Mouse (Mus musculus): ENCODE results near the gene Frmd4b. TPM values are rescaled to one million over a fixed set of nuclear protein-coding genes. Genes with fewer than 3 reads are reported as not detected.

The Frmd4b gene
- 5.3 and 6.4 TPM in 2 replicates for polyA plus RNA-seq (2012; rRNA removed)
- polyA plus RNA-seq (2014; fragmentation: Nextera tagmentation; extraction: Ambion mirVana), result 5.7 and 6.3 TPM in 2 replicates

GRCm38 (mm10) chr6:97617266-97617743 is at the start of gene Frmd4b:
Gene Frmd4b (minus strand): TSS chr6:97617541.
- Histone ChIP-seq H3K4me3 (ENCODE audit: insufficient read depth in 1 of 2, low read depth in 2 of 2, low read length in 2 of 2) (peak within 1 kb of the TSS; percentile 20 to 40), H3K4me1 (replicated peaks; ENCODE audit: control insufficient read depth in 2 of 2, insufficient read depth in 2 of 2, low read length in 1 of 2) (no peaks in the 10 kb centered on the region), H3K9me3 (ENCODE audit: control insufficient read depth, low read length) (no peaks in the 10 kb centered on the region), H3K27me3 (ENCODE audit: control insufficient read depth, insufficient read depth, low read length) (peaks cover 25% of the 10 kb centered on the region), H3K27ac (no peak within 1 kb of the TSS), H3K9ac (replicated peaks) (no peak within 1 kb of the TSS), H3K36me3 (replicated peaks; ENCODE audit: control insufficient read depth, insufficient read depth, low read depth) (no peaks in the 10 kb centered on the region), H3K4me2 (ENCODE audit: low read depth) (peak within 1 kb of the TSS; percentile 38)
- 0 out of 2 replicates have a peak, but pooled peaks have one; percentile 33 for ATAC-seq (ENCODE audit: insufficient read depth)
- TF ChIP-seq EP300 (IDR thresholded peaks at IDR 0.05; ENCODE audit: low read depth), result no peak
- TF ChIP-seq CTCF (IDR thresholded peaks at IDR 0.05; ENCODE audit: low read depth), result no peak
- WGBS (ENCODE audit: insufficient replicate concordance), result 1% methylated on average over 42 of the region's 42 CpGs
- DNase-seq (ENCODE audit: low read depth in 3 of 3, low spot score in 3 of 3), result no peak

- H3K27me3 ChIP-seq (ENCODE audit: control insufficient read depth, insufficient read depth, low read length), result no peaks in the 10 kb centered on the region
- no peak overlapping the region for H3K9ac ChIP-seq (replicated peaks)
- H3K4me3 ChIP-seq (ENCODE audit: insufficient read depth in 1 of 2, low read depth in 2 of 2, low read length in 2 of 2), result no peak overlapping the region
- H3K4me2 ChIP-seq (ENCODE audit: low read depth), result no peak overlapping the region
- no peaks in the 10 kb centered on the region for H3K4me1 ChIP-seq (replicated peaks; ENCODE audit: control insufficient read depth in 2 of 2, insufficient read depth in 2 of 2, low read length in 1 of 2)
- H3K9me3 ChIP-seq (ENCODE audit: control insufficient read depth, low read length), result no peaks in the 10 kb centered on the region
- 31% methylated on average over 2 of the region's 2 CpGs for WGBS (ENCODE audit: insufficient replicate concordance)
- H3K36me3 ChIP-seq (replicated peaks; ENCODE audit: control insufficient read depth, insufficient read depth, low read depth), result no peaks in the 10 kb centered on the region
- TF ChIP-seq EP300 (IDR thresholded peaks at IDR 0.05; ENCODE audit: low read depth) (no peak), CTCF (IDR thresholded peaks at IDR 0.05; ENCODE audit: low read depth) (no peak)
- DNase-seq (ENCODE audit: low read depth in 3 of 3, low spot score in 3 of 3) (no peak), ATAC-seq (ENCODE audit: insufficient read depth) (no peak)
- no peak overlapping the region for H3K27ac ChIP-seq
These were observed 49.1 kb upstream of the Frmd4b start for GRCm38 (mm10) chr6:97666417-97666816.

- TF ChIP-seq EP300 (IDR thresholded peaks at IDR 0.05; ENCODE audit: low read depth) (no peak), CTCF (IDR thresholded peaks at IDR 0.05; ENCODE audit: low read depth) (no peak)
- no peak overlapping the region for H3K9ac ChIP-seq (replicated peaks)
- no peak for ATAC-seq (ENCODE audit: insufficient read depth)
- no peaks in the 10 kb centered on the region for H3K4me1 ChIP-seq (replicated peaks; ENCODE audit: control insufficient read depth in 2 of 2, insufficient read depth in 2 of 2, low read length in 1 of 2)
- no peaks in the 10 kb centered on the region for H3K9me3 ChIP-seq (ENCODE audit: control insufficient read depth, low read length)
- no peak overlapping the region for H3K27ac ChIP-seq
- no peaks in the 10 kb centered on the region for H3K36me3 ChIP-seq (replicated peaks; ENCODE audit: control insufficient read depth, insufficient read depth, low read depth)
- DNase-seq (ENCODE audit: low read depth in 3 of 3, low spot score in 3 of 3), result no peak
- H3K27me3 ChIP-seq (ENCODE audit: control insufficient read depth, insufficient read depth, low read length), result no peaks in the 10 kb centered on the region
- H3K4me2 ChIP-seq (ENCODE audit: low read depth), result no peak overlapping the region
- H3K4me3 ChIP-seq (ENCODE audit: insufficient read depth in 1 of 2, low read depth in 2 of 2, low read length in 2 of 2), result no peak overlapping the region
- WGBS (ENCODE audit: insufficient replicate concordance), result 59% methylated on average over 6 of the region's 6 CpGs
These were observed 41.6 kb upstream of the Frmd4b start for GRCm38 (mm10) chr6:97658921-97659320.

- Histone ChIP-seq H3K9ac (replicated peaks) (no peak overlapping the region), H3K36me3 (replicated peaks; ENCODE audit: control insufficient read depth, insufficient read depth, low read depth) (no peaks in the 10 kb centered on the region), H3K27me3 (ENCODE audit: control insufficient read depth, insufficient read depth, low read length) (no peaks in the 10 kb centered on the region), H3K9me3 (ENCODE audit: control insufficient read depth, low read length) (no peaks in the 10 kb centered on the region), H3K27ac (no peak overlapping the region), H3K4me3 (ENCODE audit: insufficient read depth in 1 of 2, low read depth in 2 of 2, low read length in 2 of 2) (no peak overlapping the region), H3K4me2 (ENCODE audit: low read depth) (no peak overlapping the region), H3K4me1 (replicated peaks; ENCODE audit: control insufficient read depth in 2 of 2, insufficient read depth in 2 of 2, low read length in 1 of 2) (no peaks in the 10 kb centered on the region)
- no peak for DNase-seq (ENCODE audit: low read depth in 3 of 3, low spot score in 3 of 3)
- no peak for TF ChIP-seq EP300 (IDR thresholded peaks at IDR 0.05; ENCODE audit: low read depth)
- WGBS (ENCODE audit: insufficient replicate concordance), result 50% methylated on average over 3 of the region's 3 CpGs
- no peak for ATAC-seq (ENCODE audit: insufficient read depth)
These were observed 38.6 kb upstream of the Frmd4b start for GRCm38 (mm10) chr6:97655986-97656385.

GRCm38 (mm10) chr6:97647501-97647900 is 30.2 kb upstream of the Frmd4b start:
- no peak for ATAC-seq (ENCODE audit: insufficient read depth)
- no peak for TF ChIP-seq EP300 (IDR thresholded peaks at IDR 0.05; ENCODE audit: low read depth)
- Histone ChIP-seq H3K36me3 (replicated peaks; ENCODE audit: control insufficient read depth, insufficient read depth, low read depth) (no peaks in the 10 kb centered on the region), H3K4me2 (ENCODE audit: low read depth) (no peak overlapping the region), H3K27me3 (ENCODE audit: control insufficient read depth, insufficient read depth, low read length) (no peaks in the 10 kb centered on the region), H3K4me1 (replicated peaks; ENCODE audit: control insufficient read depth in 2 of 2, insufficient read depth in 2 of 2, low read length in 1 of 2) (no peaks in the 10 kb centered on the region), H3K27ac (no peak overlapping the region), H3K9ac (replicated peaks) (no peak overlapping the region), H3K4me3 (ENCODE audit: insufficient read depth in 1 of 2, low read depth in 2 of 2, low read length in 2 of 2) (no peak overlapping the region), H3K9me3 (ENCODE audit: control insufficient read depth, low read length) (no peaks in the 10 kb centered on the region)
- no peak for DNase-seq (ENCODE audit: low read depth in 3 of 3, low spot score in 3 of 3)
- 83% methylated on average over 14 of the region's 14 CpGs for WGBS (ENCODE audit: insufficient replicate concordance)

All from liver, embryonic 14.5 days (tissue).